Mouse (Mus musculus) lung, embryonic 14.5 days (tissue): Measurements from ENCODE around the gene Clp1. TPM values are rescaled to one million over a fixed set of nuclear protein-coding genes. Genes with fewer than 3 reads are reported as not detected.

ENCODE experiments used
- ATAC-seq: fragments of 200-750 bp; cut with Nextera tagmentation; 2 replicates; pipeline ENCODE4 v1.8.0; 2017; ENCODE audit warnings: mild to moderate bottlenecking, moderate TSS enrichment, moderate library complexity; ENCODE audit not compliant: insufficient read depth
- DNase-seq: peaks from one replicate; pipeline ENCODE4 v3.0.0-alpha.2; 2015
- H3K27ac ChIP-seq: fragments of 300-500 bp; sonication (generic); 2 replicates; pipeline ENCODE4 v1.5.1; 2014; ENCODE audit warnings: low read depth, mild to moderate bottlenecking, moderate library complexity
- H3K27me3 ChIP-seq: fragments of 300-500 bp; sonication (generic); 2 replicates; pipeline ENCODE4 v1.6.1; 2014; ENCODE audit warnings: low read length, control low read depth; ENCODE audit not compliant: insufficient read depth
- H3K36me3 ChIP-seq: fragments of 300-500 bp; sonication (generic); 2 replicates; pipeline ENCODE4 v1.6.1; 2014; ENCODE audit warnings: control low read depth; ENCODE audit not compliant: insufficient read depth
- H3K4me1 ChIP-seq: fragments of 300-500 bp; sonication (generic); 2 replicates; pipeline ENCODE4 v1.6.1; 2014; ENCODE audit warnings: antibody characterized with exemption, control low read depth; ENCODE audit not compliant: insufficient read depth
- H3K4me2 ChIP-seq: fragments of 300-500 bp; sonication (generic); 2 replicates; pipeline ENCODE4 v1.6.1; 2014; ENCODE audit warnings: mild to moderate bottlenecking
- H3K4me3 ChIP-seq: fragments of 300-500 bp; sonication (generic); 2 replicates; pipeline ENCODE4 v1.5.1; 2014; ENCODE audit warnings: low read depth, low read length
- H3K9ac ChIP-seq: fragments of 300-500 bp; sonication (generic); 2 replicates; pipeline ENCODE4 v1.6.1; 2014
- H3K9me3 ChIP-seq: fragments of 300-500 bp; sonication (generic); 2 replicates; pipeline ENCODE4 v1.6.1; 2016; ENCODE audit warnings: low read depth, low read length, control low read depth
- CTCF ChIP-seq: IDR thresholded peaks from 2 replicates; pipeline ENCODE4 v1.5.1; 2016; ENCODE audit warnings: antibody characterized with exemption, low read depth
- WGBS: fragments of 180-500 bp; shearing (Covaris S2); extraction: QIAGEN DNeasy Blood & Tissue Kit; methylation state at CpG from one replicate; pipeline ENCODE4 v1.1.7; 2014; 5-methylcytosine and 5-hydroxymethylcytosine counted together
- polyA plus RNA-seq: library from polyadenylated mRNA; unstranded; fragments of >200 nt; fragmentation: Nextera tagmentation; extraction: Ambion mirVana; gene quantifications from 2 replicates; pipeline ENCODE4 v1.2.1, GENCODE M21; 2014

Gene Clp1
- 25.6 and 28.1 TPM in 2 replicates for polyA plus RNA-seq

DNA sequence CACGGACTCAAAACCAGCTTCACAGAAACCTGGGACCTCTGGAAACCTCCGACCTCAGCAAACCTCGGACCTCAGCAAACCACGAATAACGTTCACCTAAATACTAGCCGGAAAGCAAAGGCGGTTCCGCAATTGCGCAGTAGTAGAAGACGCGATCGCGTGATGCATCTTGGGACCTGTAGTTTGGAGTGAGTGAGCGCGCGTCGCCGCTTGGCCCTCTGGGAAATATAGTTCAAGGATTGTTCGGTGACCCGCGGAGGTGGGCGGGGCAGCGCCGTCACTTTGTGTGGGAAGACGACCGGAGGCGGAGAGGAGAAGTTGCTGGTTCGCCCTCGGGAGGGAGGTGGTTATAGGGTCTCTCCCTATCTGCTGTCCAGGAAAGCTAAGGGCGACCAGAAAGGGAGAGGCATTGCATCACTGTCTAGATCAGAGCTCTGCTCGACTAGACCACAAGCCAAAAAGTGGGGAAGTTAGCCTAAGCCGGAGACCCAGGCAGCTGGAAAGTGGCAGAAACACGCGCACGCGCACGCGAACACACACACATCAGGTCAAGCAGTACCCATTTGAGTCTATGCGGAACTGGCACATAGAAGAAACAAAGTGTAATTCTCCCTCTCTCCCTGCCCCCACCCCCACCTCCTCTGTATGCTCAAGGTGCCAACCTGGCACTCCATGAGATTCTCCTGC is at the start of gene Clp1:
Gene Clp1, minus strand, starts transcription at position 179 of the 687 bp plus-strand sequence.
- peak; percentile 96 for ATAC-seq

GRCm38 (mm10) chr2:84775665-84776064 is 48.5 kb upstream of the Clp1 start:
- no peak for TF ChIP-seq CTCF
- no peak overlapping the region for H3K9ac ChIP-seq
- ATAC-seq: no peak
- no peak overlapping the region for H3K4me3 ChIP-seq
- peak; percentile 60 for DNase-seq
- H3K4me2 ChIP-seq: peak overlapping the region; percentile 61
- H3K36me3 ChIP-seq: no peaks in the 10 kb centered on the region
- H3K27me3 ChIP-seq: no peaks in the 10 kb centered on the region
- H3K4me1 ChIP-seq: 0 out of 2 replicates have a peak, but pooled peaks cover 5% of the 10 kb centered on the region
- 59% methylated on average over 6 of the region's 6 CpGs for WGBS
- H3K9me3 ChIP-seq: no peaks in the 10 kb centered on the region
- H3K27ac ChIP-seq: peak overlapping the region; percentile 86; the same call in 1 of the 2 replicates

More for the DNA sequence above, at the start of gene Clp1:
- peak within 1 kb of the TSS; percentile 87 for H3K4me2 ChIP-seq
- H3K27ac ChIP-seq: peak within 1 kb of the TSS; percentile 88
- H3K4me1 ChIP-seq: peaks cover 3% of the 10 kb centered on the region; the same call in 1 of the 2 replicates
- peak within 1 kb of the TSS; percentile 63 for H3K4me3 ChIP-seq
- TF ChIP-seq CTCF: no peak
- DNase-seq: peak; percentile 99
- under 1% methylated on average over 39 of the region's 39 CpGs for WGBS
- H3K9me3 ChIP-seq: no peaks in the 10 kb centered on the region
- peaks cover 27% of the 10 kb centered on the region for H3K36me3 ChIP-seq
- H3K27me3 ChIP-seq: no peaks in the 10 kb centered on the region
- H3K9ac ChIP-seq: peak within 1 kb of the TSS; percentile 64

- H3K4me3 ChIP-seq: peak within 1 kb of the TSS; percentile 32
- no peak for TF ChIP-seq CTCF
- peak within 1 kb of the TSS; percentile 36 for H3K9ac ChIP-seq
- no peaks in the 10 kb centered on the region for H3K27me3 ChIP-seq
- ATAC-seq: peak; percentile 73
- WGBS: 42% methylated on average over 9 of the region's 9 CpGs
- peak within 1 kb of the TSS; percentile 61 for H3K4me2 ChIP-seq
- 0 out of 2 replicates have a peak, but pooled peaks cover 5% of the 10 kb centered on the region for H3K4me1 ChIP-seq
- peak within 1 kb of the TSS; percentile 86 for H3K27ac ChIP-seq
- H3K36me3 ChIP-seq: no peaks in the 10 kb centered on the region
- DNase-seq: peak; percentile 50
- no peaks in the 10 kb centered on the region for H3K9me3 ChIP-seq
Observed at GRCm38 (mm10) chr2:84775241-84775640, 48.1 kb upstream of the Clp1 start, which contains the start of gene Serping1. Gene Serping1, minus strand, starts transcription at chr2:84775444.

- peak overlapping the region; percentile 61 for H3K4me2 ChIP-seq
- H3K4me3 ChIP-seq: peak overlapping the region; percentile 32
- no peaks in the 10 kb centered on the region for H3K27me3 ChIP-seq
- ATAC-seq: peak; percentile 96
- peaks cover 4% of the 10 kb centered on the region; the same call in 1 of the 2 replicates for H3K36me3 ChIP-seq
- 0 out of 2 replicates have a peak, but pooled peaks cover 5% of the 10 kb centered on the region for H3K4me1 ChIP-seq
- 2% methylated on average over 15 of the region's 15 CpGs for WGBS
- peak overlapping the region; percentile 36 for H3K9ac ChIP-seq
- peak; percentile 91 for DNase-seq
- no peaks in the 10 kb centered on the region for H3K9me3 ChIP-seq
- no peak for TF ChIP-seq CTCF
- peak overlapping the region; percentile 63 for H3K27ac ChIP-seq
Observed at GRCm38 (mm10) chr2:84774751-84775150, 47.6 kb upstream of the Clp1 start.

DNA sequence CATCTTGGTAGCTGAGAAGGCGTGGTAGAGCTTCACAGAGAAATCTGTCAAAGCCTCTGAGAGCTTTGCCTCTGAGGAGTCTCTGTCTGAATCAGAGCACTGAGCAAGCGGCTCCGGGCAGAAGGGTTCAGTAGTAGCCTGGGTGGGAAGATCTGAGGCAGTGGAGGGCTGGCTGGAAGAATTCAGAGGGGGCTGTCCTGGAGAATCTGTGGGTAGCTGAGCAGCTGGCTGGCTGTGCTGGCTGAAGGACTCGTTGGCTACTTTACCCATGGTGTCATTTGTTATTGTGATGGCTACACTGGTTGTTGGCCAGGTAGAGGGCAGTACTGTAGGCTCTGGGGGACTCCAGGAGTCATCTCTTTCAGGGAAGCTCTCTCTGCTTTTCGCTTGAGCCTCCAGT is 46.0 kb upstream of the Clp1 start:
- no peak overlapping the region for H3K9ac ChIP-seq
- no peak for DNase-seq
- WGBS: 73% methylated on average over 5 of the region's 5 CpGs
- H3K9me3 ChIP-seq: no peaks in the 10 kb centered on the region
- H3K27ac ChIP-seq: no peak overlapping the region
- 0 out of 2 replicates have a peak, but pooled peaks cover 5% of the 10 kb centered on the region for H3K4me1 ChIP-seq
- no peaks in the 10 kb centered on the region for H3K27me3 ChIP-seq
- H3K4me3 ChIP-seq: no peak overlapping the region
- peaks cover 7% of the 10 kb centered on the region; the same call in 1 of the 2 replicates for H3K36me3 ChIP-seq
- no peak for ATAC-seq
- no peak overlapping the region for H3K4me2 ChIP-seq
- TF ChIP-seq CTCF: no peak

GRCm38 (mm10) chr2:84772454-84772853 is 45.3 kb upstream of the Clp1 start:
- no peaks in the 10 kb centered on the region for H3K9me3 ChIP-seq
- no peak for ATAC-seq
- no peaks in the 10 kb centered on the region for H3K27me3 ChIP-seq

GRCm38 (mm10) chr2:84770501-84770900 is 43.4 kb upstream of the Clp1 start:
- DNase-seq (no peak), ATAC-seq (no peak)
- Histone ChIP-seq H3K9me3 (no peaks in the 10 kb centered on the region), H3K4me2 (no peak overlapping the region), H3K9ac (no peak overlapping the region), H3K4me1 (0 out of 2 replicates have a peak, but pooled peaks cover 5% of the 10 kb centered on the region), H3K36me3 (peaks cover 9% of the 10 kb centered on the region; the same call in 1 of the 2 replicates), H3K27ac (no peak overlapping the region), H3K4me3 (no peak overlapping the region), H3K27me3 (no peaks in the 10 kb centered on the region)
- no peak for TF ChIP-seq CTCF
- WGBS: 74% methylated on average over 6 of the region's 6 CpGs

More at GRCm38 (mm10) chr2:84772454-84772853, 45.3 kb upstream of the Clp1 start:
- TF ChIP-seq CTCF: no peak
- DNase-seq: no peak
- Histone ChIP-seq H3K4me3 (no peak overlapping the region), H3K4me2 (no peak overlapping the region), H3K4me1 (0 out of 2 replicates have a peak, but pooled peaks cover 5% of the 10 kb centered on the region), H3K9ac (no peak overlapping the region), H3K36me3 (peaks cover 7% of the 10 kb centered on the region; the same call in 1 of the 2 replicates), H3K27ac (no peak overlapping the region)
- 90% methylated on average over 4 of the region's 4 CpGs for WGBS
